Mouse (Mus musculus) urinary bladder, adult 18-20 months (tissue): ENCODE data around the gene Comt.

Experiments used
- DNase-seq, 2 experiments: peaks; one replicate each; pipeline ENCODE4 v3.0.0; 2022; ENCODE audit warnings: low spot score in 2 of 2, mixed read lengths in 2 of 2

The Comt gene

GRCm38 (mm10) chr16:18411026-18411649, 15.5 kb downstream of the Comt start:
- no peak for DNase-seq

- DNase-seq = no peak
Observed at GRCm38 (mm10) chr16:18410418-18410817, 16.2 kb downstream of the Comt start.

GRCm38 (mm10) chr16:18409776-18410175, 16.9 kb downstream of the Comt start:
- no peak for DNase-seq

- no peak for DNase-seq
Observed at GRCm38 (mm10) chr16:18407912-18408311, 18.7 kb downstream of the Comt start.

GRCm38 (mm10) chr16:18406293-18406692, 20.4 kb downstream of the Comt start:
- peak in 1 of 2 experiments; percentile 37 for DNase-seq

GRCm38 (mm10) chr16:18405876-18406275, 20.8 kb downstream of the Comt start:
- DNase-seq = no peak

GRCm38 (mm10) chr16:18405091-18405854, 21.4 kb downstream of the Comt start:
- DNase-seq = no peak

GRCm38 (mm10) chr16:18403285-18403684, 23.4 kb downstream of the Comt start:
- no peak for DNase-seq

- DNase-seq = no peak
Observed at GRCm38 (mm10) chr16:18400472-18401216, 26.0 kb downstream of the Comt start.

- DNase-seq = no peak
Observed at GRCm38 (mm10) chr16:18400028-18400427, 26.6 kb downstream of the Comt start.

- no peak for DNase-seq
Observed at GRCm38 (mm10) chr16:18396791-18397621, 29.6 kb downstream of the Comt start.

- DNase-seq = peak in 1 of 2 experiments; percentile 70
Observed at GRCm38 (mm10) chr16:18396201-18396600, 30.5 kb downstream of the Comt start.

- no peak for DNase-seq
Observed at GRCm38 (mm10) chr16:18395620-18396036, 31.0 kb downstream of the Comt start.

- no peak for DNase-seq
Observed at GRCm38 (mm10) chr16:18394777-18395619, 31.7 kb downstream of the Comt start.

GRCm38 (mm10) chr16:18394056-18394455, 32.6 kb downstream of the Comt start:
- no peak for DNase-seq

GRCm38 (mm10) chr16:18393595-18393994, 33.1 kb downstream of the Comt start:
- no peak for DNase-seq

GRCm38 (mm10) chr16:18392469-18393426, 33.9 kb downstream of the Comt start:
- peak; percentile 81 to 86 for DNase-seq

GRCm38 (mm10) chr16:18391728-18392127, 34.9 kb downstream of the Comt start:
- DNase-seq = no peak

GRCm38 (mm10) chr16:18391127-18391526, 35.5 kb downstream of the Comt start:
- no peak for DNase-seq

- no peak for DNase-seq
Observed at GRCm38 (mm10) chr16:18390399-18390798, 36.3 kb downstream of the Comt start.
